Mouse (Mus musculus) CD4-positive helper T cell, adult 2 months (primary cell): Measurements from ENCODE around the gene Maml3.

ENCODE experiments used
- DNase-seq: peaks from one replicate; pipeline ENCODE4 v3.0.0-alpha.2; 2012; ENCODE audit warnings: low read depth, missing footprints, low spot score

Maml3 gene

GRCm38 (mm10) chr3:52003663-52004062, 101.2 kb downstream of the Maml3 start:
- DNase-seq, result no peak

GRCm38 (mm10) chr3:52001518-52001895, 103.4 kb downstream of the Maml3 start:
- DNase-seq, result no peak

- no peak for DNase-seq
These were observed 103.9 kb downstream of the Maml3 start for GRCm38 (mm10) chr3:52000871-52001517.

- DNase-seq, result peak; percentile 90
These were observed 105.0 kb downstream of the Maml3 start for GRCm38 (mm10) chr3:51999671-52000437.

GRCm38 (mm10) chr3:51998511-51999399, 106.1 kb downstream of the Maml3 start:
- no peak for DNase-seq

- DNase-seq, result no peak
These were observed 107.3 kb downstream of the Maml3 start for GRCm38 (mm10) chr3:51997616-51998015.

GRCm38 (mm10) chr3:51986507-51986906, 118.4 kb downstream of the Maml3 start:
- DNase-seq, result no peak

GRCm38 (mm10) chr3:51981496-51981895, 123.4 kb downstream of the Maml3 start:
- no peak for DNase-seq

GRCm38 (mm10) chr3:51977654-51978352, 127.1 kb downstream of the Maml3 start:
- no peak for DNase-seq

GRCm38 (mm10) chr3:51974601-51975000, 130.3 kb downstream of the Maml3 start:
- no peak for DNase-seq

- no peak for DNase-seq
These were observed 130.7 kb downstream of the Maml3 start for GRCm38 (mm10) chr3:51974153-51974552.

- no peak for DNase-seq
These were observed 132.3 kb downstream of the Maml3 start for GRCm38 (mm10) chr3:51972576-51972975.

- no peak for DNase-seq
These were observed 134.4 kb downstream of the Maml3 start for GRCm38 (mm10) chr3:51970489-51970888.

- DNase-seq, result no peak
These were observed 135.4 kb downstream of the Maml3 start for GRCm38 (mm10) chr3:51969451-51969850.

- DNase-seq, result no peak
These were observed 139.0 kb downstream of the Maml3 start for GRCm38 (mm10) chr3:51965841-51966240.

- no peak for DNase-seq
These were observed 139.4 kb downstream of the Maml3 start for GRCm38 (mm10) chr3:51965436-51965835.

GRCm38 (mm10) chr3:51965008-51965407, 139.9 kb downstream of the Maml3 start:
- no peak for DNase-seq

- DNase-seq, result no peak
These were observed 140.8 kb downstream of the Maml3 start for GRCm38 (mm10) chr3:51963891-51964593.

- DNase-seq, result no peak
These were observed 141.6 kb downstream of the Maml3 start for GRCm38 (mm10) chr3:51963151-51963791.

- DNase-seq, result no peak
These were observed 146.1 kb downstream of the Maml3 start for GRCm38 (mm10) chr3:51958751-51959150.
